Mouse (Mus musculus) liver, adult 2 months (tissue): ENCODE results near the gene Slc12a8. TPM values are rescaled to one million over a fixed set of nuclear protein-coding genes. Genes with fewer than 3 reads are reported as not detected.

ENCODE experiments used
- DNase-seq: peaks from one replicate; pipeline ENCODE4 v3.0.0-alpha.2; 2011; ENCODE audit warnings: low read depth, low spot score; ENCODE audit errors: extremely low read depth
- H3K27ac ChIP-seq: fragments of 200-500 bp; replicated peaks from 2 replicates; pipeline ENCODE4 v1.5.1; 2012; ENCODE audit warnings: low read depth, mild to moderate bottlenecking, control low read depth, inconsistent platforms, low read length; ENCODE audit not compliant: insufficient read depth
- H3K27me3 ChIP-seq: fragments of 200-500 bp; 2 replicates; pipeline ENCODE4 v1.6.1; 2012; ENCODE audit warnings: mild to moderate bottlenecking, moderate library complexity, low read length, inconsistent platforms; ENCODE audit not compliant: control insufficient read depth, insufficient read depth
- H3K36me3 ChIP-seq: fragments of 200-500 bp; 2 replicates; pipeline ENCODE4 v1.6.1; 2012; ENCODE audit warnings: low read length, inconsistent platforms; ENCODE audit not compliant: control insufficient read depth, insufficient read depth
- H3K4me1 ChIP-seq: fragments of 200-500 bp; 2 replicates; pipeline ENCODE4 v1.6.1; 2011; ENCODE audit warnings: low read length; ENCODE audit not compliant: control insufficient read depth, insufficient read depth
- H3K4me3 ChIP-seq: fragments of 200-500 bp; 2 replicates; pipeline ENCODE4 v1.5.1; 2011; ENCODE audit warnings: low read depth, mild to moderate bottlenecking, control low read depth, low read length, moderate library complexity; ENCODE audit not compliant: insufficient read depth
- H3K79me2 ChIP-seq: fragments of 200-500 bp; 2 replicates; pipeline ENCODE4 v1.6.1; 2012; ENCODE audit warnings: inconsistent platforms, mild to moderate bottlenecking, low read length, moderate library complexity; ENCODE audit not compliant: control insufficient read depth, insufficient read depth
- H3K9ac ChIP-seq: fragments of 200-500 bp; 2 replicates; pipeline ENCODE4 v1.6.1; 2012; ENCODE audit warnings: low read depth, mild to moderate bottlenecking, control low read depth, inconsistent platforms, low read length
- CTCF ChIP-seq: fragments of 200-500 bp; IDR thresholded peaks from 2 replicates; pipeline ENCODE4 v1.5.1; 2011; ENCODE audit warnings: low read depth, low read length, control low read depth
- POLR2A ChIP-seq: fragments of 200-500 bp; IDR thresholded peaks from 2 replicates; pipeline ENCODE4 v1.6.1; 2011; ENCODE audit warnings: low read length, control low read depth; ENCODE audit not compliant: insufficient read depth; ENCODE audit errors: extremely low read depth
- WGBS: fragments of 180-500 bp; shearing (Covaris S2); methylation state at CpG from one replicate; pipeline ENCODE4 v1.1.7; 2018; 5-methylcytosine and 5-hydroxymethylcytosine counted together
- polyA plus RNA-seq: library from polyadenylated mRNA; depleted of rRNA; stranded (reverse); fragments of >200 nt; gene quantifications from 2 replicates; pipeline ENCODE4 v1.2.3, GENCODE M21; 2012
- total RNA-seq: library from RNA; depleted of rRNA; stranded (reverse); fragments of >200 nt; gene quantifications from 2 replicates; pipeline ENCODE4 v1.2.3, GENCODE M21; 2014

Gene Slc12a8
- total and polyA plus RNA-seq, 2 experiments: 0.09 to 0.32 TPM

GRCm38 (mm10) chr16:33660125-33660524 is 143.0 kb downstream of the Slc12a8 start:
- WGBS: 73% methylated on average over 5 of the region's 5 CpGs

GRCm38 (mm10) chr16:33662841-33663240 is 145.7 kb downstream of the Slc12a8 start:
- H3K4me3 ChIP-seq: no peak overlapping the region
- DNase-seq: no peak
- TF ChIP-seq CTCF (no peak), POLR2A (no peak)
- H3K36me3 ChIP-seq: no peaks in the 10 kb centered on the region
- no peak overlapping the region for H3K9ac ChIP-seq
- H3K27me3 ChIP-seq: no peaks in the 10 kb centered on the region
- H3K4me1 ChIP-seq: no peaks in the 10 kb centered on the region
- no peak overlapping the region for H3K27ac ChIP-seq
- no peaks in the 10 kb centered on the region for H3K79me2 ChIP-seq
- whole genome bisulfite sequencing: 97% methylated on average over 10 of the region's 10 CpGs

More at GRCm38 (mm10) chr16:33660125-33660524, 143.0 kb downstream of the Slc12a8 start:
- H3K4me3 ChIP-seq: no peak overlapping the region
- TF ChIP-seq CTCF: no peak
- no peak for TF ChIP-seq POLR2A
- H3K27me3 ChIP-seq: no peaks in the 10 kb centered on the region
- no peaks in the 10 kb centered on the region for H3K79me2 ChIP-seq
- DNase-seq: no peak
- no peak overlapping the region for H3K9ac ChIP-seq
- no peak overlapping the region for H3K27ac ChIP-seq
- H3K36me3 ChIP-seq: no peaks in the 10 kb centered on the region
- H3K4me1 ChIP-seq: no peaks in the 10 kb centered on the region

GRCm38 (mm10) chr16:33666226-33666625 is 149.1 kb downstream of the Slc12a8 start:
- 92% methylated on average over 6 of the region's 6 CpGs for WGBS
- H3K9ac ChIP-seq: no peak overlapping the region
- DNase-seq: no peak
- TF ChIP-seq CTCF (no peak), POLR2A (no peak)
- H3K27ac ChIP-seq: no peak overlapping the region
- no peaks in the 10 kb centered on the region for H3K4me1 ChIP-seq
- H3K4me3 ChIP-seq: no peak overlapping the region
- H3K79me2 ChIP-seq: no peaks in the 10 kb centered on the region
- H3K27me3 ChIP-seq: no peaks in the 10 kb centered on the region
- no peaks in the 10 kb centered on the region for H3K36me3 ChIP-seq

- 93% methylated on average over 4 of the region's 4 CpGs for WGBS
- Histone ChIP-seq H3K4me3 (no peak overlapping the region), H3K4me1 (no peaks in the 10 kb centered on the region), H3K36me3 (no peaks in the 10 kb centered on the region), H3K9ac (no peak overlapping the region), H3K27me3 (no peaks in the 10 kb centered on the region), H3K27ac (no peak overlapping the region), H3K79me2 (no peaks in the 10 kb centered on the region)
- TF ChIP-seq POLR2A (no peak), CTCF (no peak)
- no peak for DNase-seq
Observed at GRCm38 (mm10) chr16:33666985-33667538, 149.9 kb downstream of the Slc12a8 start.

GRCm38 (mm10) chr16:33668448-33668847 is 151.3 kb downstream of the Slc12a8 start:
- TF ChIP-seq POLR2A (no peak), CTCF (no peak)
- H3K4me1 ChIP-seq: no peaks in the 10 kb centered on the region
- DNase-seq: no peak
- WGBS: 82% methylated on average over 2 of the region's 2 CpGs
- H3K79me2 ChIP-seq: no peaks in the 10 kb centered on the region
- no peak overlapping the region for H3K27ac ChIP-seq
- no peaks in the 10 kb centered on the region for H3K27me3 ChIP-seq
- H3K9ac ChIP-seq: no peak overlapping the region
- no peak overlapping the region for H3K4me3 ChIP-seq
- no peaks in the 10 kb centered on the region for H3K36me3 ChIP-seq

GRCm38 (mm10) chr16:33669072-33669471 is 151.9 kb downstream of the Slc12a8 start:
- H3K4me1 ChIP-seq: no peaks in the 10 kb centered on the region
- no peaks in the 10 kb centered on the region for H3K27me3 ChIP-seq
- H3K36me3 ChIP-seq: no peaks in the 10 kb centered on the region
- WGBS: 95% methylated on average over 1 of the region's 1 CpGs
- H3K79me2 ChIP-seq: no peaks in the 10 kb centered on the region
- TF ChIP-seq CTCF: no peak
- TF ChIP-seq POLR2A: no peak
- H3K27ac ChIP-seq: no peak overlapping the region
- no peak for DNase-seq
- no peak overlapping the region for H3K9ac ChIP-seq
- H3K4me3 ChIP-seq: no peak overlapping the region
